Mouse (Mus musculus): ENCODE results near the gene Zbtb44. TPM values are rescaled to one million over a fixed set of nuclear protein-coding genes. Genes with fewer than 3 reads are reported as not detected.

The Zbtb44 gene
- 35.8 and 40.7 TPM in 2 replicates for polyA plus RNA-seq (2012; rRNA removed)

- Histone ChIP-seq H3K4me1 (ENCODE audit: control insufficient read depth, insufficient read depth, low read length) (peaks cover 6% of the 10 kb centered on the region), H3K27ac (ENCODE audit: control insufficient read depth, insufficient read depth, low read depth, low read length) (peak within 1 kb of the TSS; percentile 95), H3K36me3 (ENCODE audit: control insufficient read depth, insufficient read depth, low read length) (peaks cover 1% of the 10 kb centered on the region; the same call in 1 of the 2 replicates), H3K4me3 (ENCODE audit: control insufficient read depth, low read depth, low read length) (peak within 1 kb of the TSS; percentile 80), H3K27me3 (ENCODE audit: control insufficient read depth, insufficient read depth, low read length) (no peaks in the 10 kb centered on the region)
- no peak for TF ChIP-seq CTCF (IDR thresholded peaks at IDR 0.05; ENCODE audit: control insufficient read depth, insufficient read depth, insufficient replicate concordance, low read depth, low read length)
- TF ChIP-seq POLR2A (IDR thresholded peaks at IDR 0.05; ENCODE audit: control insufficient read depth, low read depth, low read length) = 0 out of 2 replicates have a peak, but pooled peaks have one; percentile 5
Observed at GRCm38 (mm10) chr9:31030532-31031413, at the start of gene Zbtb44. Gene Zbtb44, plus strand, starts transcription at chr9:31030644.

GRCm38 (mm10) chr9:30985782-30986181, 44.7 kb upstream of the Zbtb44 start:
- no peak for TF ChIP-seq CTCF (IDR thresholded peaks at IDR 0.05; ENCODE audit: control insufficient read depth, insufficient read depth, insufficient replicate concordance, low read depth, low read length)
- Histone ChIP-seq H3K27me3 (ENCODE audit: control insufficient read depth, insufficient read depth, low read length) (no peaks in the 10 kb centered on the region), H3K4me1 (ENCODE audit: control insufficient read depth, insufficient read depth, low read length) (no peaks in the 10 kb centered on the region), H3K36me3 (ENCODE audit: control insufficient read depth, insufficient read depth, low read length) (no peaks in the 10 kb centered on the region), H3K4me3 (ENCODE audit: control insufficient read depth, low read depth, low read length) (no peak overlapping the region), H3K27ac (ENCODE audit: control insufficient read depth, insufficient read depth, low read depth, low read length) (no peak overlapping the region)

- TF ChIP-seq POLR2A (IDR thresholded peaks at IDR 0.05; ENCODE audit: control insufficient read depth, low read depth, low read length) = no peak
- no peak for TF ChIP-seq CTCF (IDR thresholded peaks at IDR 0.05; ENCODE audit: control insufficient read depth, insufficient read depth, insufficient replicate concordance, low read depth, low read length)
- Histone ChIP-seq H3K27me3 (ENCODE audit: control insufficient read depth, insufficient read depth, low read length) (no peaks in the 10 kb centered on the region), H3K27ac (ENCODE audit: control insufficient read depth, insufficient read depth, low read depth, low read length) (no peak overlapping the region), H3K4me3 (ENCODE audit: control insufficient read depth, low read depth, low read length) (no peak overlapping the region), H3K4me1 (ENCODE audit: control insufficient read depth, insufficient read depth, low read length) (no peaks in the 10 kb centered on the region), H3K36me3 (ENCODE audit: control insufficient read depth, insufficient read depth, low read length) (no peaks in the 10 kb centered on the region)
Observed at GRCm38 (mm10) chr9:30993106-30993505, 37.3 kb upstream of the Zbtb44 start.

- H3K4me3 ChIP-seq (ENCODE audit: control insufficient read depth, low read depth, low read length) = no peak overlapping the region
- TF ChIP-seq CTCF (IDR thresholded peaks at IDR 0.05; ENCODE audit: control insufficient read depth, insufficient read depth, insufficient replicate concordance, low read depth, low read length) = no peak
- no peak for TF ChIP-seq POLR2A (IDR thresholded peaks at IDR 0.05; ENCODE audit: control insufficient read depth, low read depth, low read length)
- H3K36me3 ChIP-seq (ENCODE audit: control insufficient read depth, insufficient read depth, low read length) = no peaks in the 10 kb centered on the region
- H3K4me1 ChIP-seq (ENCODE audit: control insufficient read depth, insufficient read depth, low read length) = peaks cover 2% of the 10 kb centered on the region; the same call in 1 of the 2 replicates
- H3K27me3 ChIP-seq (ENCODE audit: control insufficient read depth, insufficient read depth, low read length) = no peaks in the 10 kb centered on the region
- H3K27ac ChIP-seq (ENCODE audit: control insufficient read depth, insufficient read depth, low read depth, low read length) = no peak overlapping the region
Observed at GRCm38 (mm10) chr9:30996590-30997562, 33.6 kb upstream of the Zbtb44 start.

- peaks cover 2% of the 10 kb centered on the region; the same call in 1 of the 2 replicates for H3K4me1 ChIP-seq (ENCODE audit: control insufficient read depth, insufficient read depth, low read length)
- H3K27me3 ChIP-seq (ENCODE audit: control insufficient read depth, insufficient read depth, low read length) = no peaks in the 10 kb centered on the region
- peak overlapping the region; percentile 0; the same call in 1 of the 2 replicates for H3K4me3 ChIP-seq (ENCODE audit: control insufficient read depth, low read depth, low read length)
- TF ChIP-seq CTCF (IDR thresholded peaks at IDR 0.05; ENCODE audit: control insufficient read depth, insufficient read depth, insufficient replicate concordance, low read depth, low read length) = no peak
- no peak for TF ChIP-seq POLR2A (IDR thresholded peaks at IDR 0.05; ENCODE audit: control insufficient read depth, low read depth, low read length)
- no peaks in the 10 kb centered on the region for H3K36me3 ChIP-seq (ENCODE audit: control insufficient read depth, insufficient read depth, low read length)
- no peak overlapping the region for H3K27ac ChIP-seq (ENCODE audit: control insufficient read depth, insufficient read depth, low read depth, low read length)
Observed at GRCm38 (mm10) chr9:31000641-31001040, 29.8 kb upstream of the Zbtb44 start.

- H3K4me1 ChIP-seq (ENCODE audit: control insufficient read depth, insufficient read depth, low read length) = peaks cover 2% of the 10 kb centered on the region; the same call in 1 of the 2 replicates
- no peak overlapping the region for H3K27ac ChIP-seq (ENCODE audit: control insufficient read depth, insufficient read depth, low read depth, low read length)
- H3K4me3 ChIP-seq (ENCODE audit: control insufficient read depth, low read depth, low read length) = peak overlapping the region; percentile 7; the same call in 1 of the 2 replicates
- H3K36me3 ChIP-seq (ENCODE audit: control insufficient read depth, insufficient read depth, low read length) = no peaks in the 10 kb centered on the region
- H3K27me3 ChIP-seq (ENCODE audit: control insufficient read depth, insufficient read depth, low read length) = no peaks in the 10 kb centered on the region
- TF ChIP-seq CTCF (IDR thresholded peaks at IDR 0.05; ENCODE audit: control insufficient read depth, insufficient read depth, insufficient replicate concordance, low read depth, low read length) = no peak
- no peak for TF ChIP-seq POLR2A (IDR thresholded peaks at IDR 0.05; ENCODE audit: control insufficient read depth, low read depth, low read length)
Observed at GRCm38 (mm10) chr9:31002528-31002927, 27.9 kb upstream of the Zbtb44 start.
